Mouse (Mus musculus) retina, adult 2 months (tissue): ENCODE data around the gene Coq4.
A peak's percentile ranks its signal among the peaks of the same experiment; 100 is the strongest.

ENCODE experiments used
- DNase-seq: peaks from one replicate; pipeline ENCODE4 v3.0.0-alpha.2; 2012; ENCODE audit warnings: low read depth, low spot score

Gene Coq4

GRCm38 (mm10) chr2:29792772-29793487, 5.6 kb downstream of the Coq4 start:
- no peak for DNase-seq

GRCm38 (mm10) chr2:29802075-29802826, 15.0 kb downstream of the Coq4 start, which contains the start of gene Slc27a4:
Gene Slc27a4, plus strand, starts transcription at chr2:29802634.
- peak; percentile 72 for DNase-seq

GRCm38 (mm10) chr2:29802827-29803201, 15.5 kb downstream of the Coq4 start:
- no peak for DNase-seq

- no peak for DNase-seq
Measured at GRCm38 (mm10) chr2:29803400-29803831, 16.1 kb downstream of the Coq4 start.

- no peak for DNase-seq
Measured at GRCm38 (mm10) chr2:29815678-29816371, 28.5 kb downstream of the Coq4 start.

- DNase-seq, result peak; percentile 64
Measured at GRCm38 (mm10) chr2:29817426-29818232, 30.3 kb downstream of the Coq4 start.

- DNase-seq, result no peak
Measured at GRCm38 (mm10) chr2:29819363-29819762, 32.1 kb downstream of the Coq4 start.

GRCm38 (mm10) chr2:29820025-29820817, 32.9 kb downstream of the Coq4 start, which contains the start of gene Urm1:
Gene Urm1, plus strand, starts transcription at chr2:29820075.
- DNase-seq, result no peak

- DNase-seq, result no peak
Measured at GRCm38 (mm10) chr2:29826318-29826925, 39.1 kb downstream of the Coq4 start.

GRCm38 (mm10) chr2:29826926-29827708, 39.8 kb downstream of the Coq4 start:
- peak; percentile 94 for DNase-seq

- DNase-seq, result no peak
Measured at GRCm38 (mm10) chr2:29827709-29828024, 40.4 kb downstream of the Coq4 start.

- no peak for DNase-seq
Measured at GRCm38 (mm10) chr2:29831106-29831505, 43.8 kb downstream of the Coq4 start.

- DNase-seq, result no peak
Measured at GRCm38 (mm10) chr2:29833796-29834195, 46.5 kb downstream of the Coq4 start.

GRCm38 (mm10) chr2:29835391-29835899, 48.2 kb downstream of the Coq4 start:
- DNase-seq, result no peak

- DNase-seq, result no peak
Measured at GRCm38 (mm10) chr2:29839460-29839859, 52.2 kb downstream of the Coq4 start.

GRCm38 (mm10) chr2:29843231-29844105, 56.2 kb downstream of the Coq4 start:
- no peak for DNase-seq

- DNase-seq, result no peak
Measured at GRCm38 (mm10) chr2:29844115-29844514, 56.8 kb downstream of the Coq4 start.

- no peak for DNase-seq
Measured at GRCm38 (mm10) chr2:29844661-29845060, 57.4 kb downstream of the Coq4 start.
